Mouse (Mus musculus) embryo, embryonic 11.5 days (tissue): Measurements from ENCODE around the gene Ncoa1.
"Not testable (repeated sequence)": the region's sequence is repeated elsewhere in the genome, so short reads cannot be mapped to it uniquely, and the experiment has no call there.

Experiments
- DNase-seq: peaks from one replicate; pipeline ENCODE4 v3.0.0-alpha.2; 2012; ENCODE audit warnings: low read depth, low spot score

Gene Ncoa1

DNA sequence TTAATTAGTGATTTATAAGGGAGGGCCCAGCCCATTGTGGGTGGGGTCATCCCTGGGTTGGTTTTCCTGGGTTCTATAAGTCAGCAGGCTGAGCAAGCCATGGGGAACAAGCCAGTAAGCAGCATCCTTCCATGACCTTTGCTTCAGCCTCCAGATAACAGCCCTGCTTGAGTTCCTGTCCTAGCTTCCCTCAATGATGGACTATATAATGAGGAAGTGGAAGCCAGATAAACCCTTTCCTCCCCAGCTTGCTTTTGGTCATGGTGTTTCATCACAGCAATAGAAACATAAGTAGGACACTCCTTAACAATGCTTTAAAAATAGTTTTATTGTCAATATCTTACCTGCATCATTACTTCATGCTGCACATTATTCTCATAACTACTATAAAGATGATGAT, 163.2 kb downstream of the Ncoa1 start:
- no peak for DNase-seq

DNA sequence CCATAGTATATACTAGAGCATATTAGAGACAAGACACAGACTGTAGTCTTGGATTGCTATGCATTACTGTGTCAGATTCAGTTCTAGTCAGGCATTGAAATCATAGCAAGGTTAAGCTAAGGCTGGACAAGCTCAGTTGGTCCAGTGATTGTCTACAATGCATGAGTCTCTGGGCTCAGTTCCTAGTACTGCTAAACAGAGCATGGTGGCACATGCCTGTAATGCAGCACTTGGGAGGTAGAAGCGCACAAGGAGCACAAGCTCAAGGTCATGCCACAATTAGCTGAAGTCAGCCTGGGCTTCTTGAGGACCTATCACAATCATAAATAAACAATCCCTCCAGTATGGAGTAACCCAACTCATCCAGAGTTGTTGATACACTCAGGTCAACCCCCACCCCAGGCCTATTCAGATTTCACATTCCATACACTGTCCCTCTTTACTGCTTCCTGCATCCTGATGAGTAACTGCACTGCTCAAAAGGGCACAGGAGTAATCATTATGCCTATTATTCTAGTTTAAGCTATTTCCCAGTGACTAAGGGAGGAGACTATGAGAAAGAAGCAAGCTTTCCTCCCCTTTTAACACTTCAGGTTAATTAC, 170.2 kb downstream of the Ncoa1 start:
- no peak for DNase-seq

DNA sequence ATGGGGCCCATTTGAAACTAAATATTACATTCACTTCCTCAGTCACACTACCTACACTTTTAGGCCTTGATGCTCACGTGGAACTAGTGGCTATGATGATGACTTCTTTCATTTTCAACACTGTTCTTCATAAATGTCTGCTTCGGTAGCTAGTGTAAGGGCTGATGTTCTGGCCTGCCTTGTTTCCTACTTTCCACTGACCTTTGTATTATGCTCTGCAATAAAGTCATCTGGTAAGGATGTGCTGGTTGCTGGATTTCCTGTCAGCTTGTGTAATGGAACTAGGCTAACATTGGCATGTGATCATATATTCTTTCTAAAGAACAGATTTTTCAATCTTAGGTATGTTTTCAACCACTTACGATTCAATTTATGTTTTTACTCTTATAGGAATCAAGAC, 177.7 kb downstream of the Ncoa1 start:
- no peak for DNase-seq

DNA sequence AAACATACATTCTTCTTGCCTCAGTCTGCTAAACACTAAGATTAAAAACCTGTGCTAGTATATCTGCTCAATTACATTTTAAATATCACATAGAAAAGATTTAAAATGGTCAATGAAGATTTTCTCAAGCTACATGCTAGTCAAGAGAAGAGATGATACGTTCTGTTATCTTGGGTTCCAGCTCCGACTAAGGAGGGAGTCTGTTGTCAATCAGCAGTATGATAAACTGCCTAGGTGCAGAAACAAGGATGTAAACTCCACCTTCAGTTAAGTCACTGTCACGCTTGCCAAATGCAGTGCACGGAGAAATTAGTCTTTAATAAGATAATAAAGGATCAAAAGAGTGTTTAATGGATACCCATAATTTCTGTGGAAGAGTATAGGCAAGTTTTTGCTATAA, 178.4 kb downstream of the Ncoa1 start:
- DNase-seq, result no peak

DNA sequence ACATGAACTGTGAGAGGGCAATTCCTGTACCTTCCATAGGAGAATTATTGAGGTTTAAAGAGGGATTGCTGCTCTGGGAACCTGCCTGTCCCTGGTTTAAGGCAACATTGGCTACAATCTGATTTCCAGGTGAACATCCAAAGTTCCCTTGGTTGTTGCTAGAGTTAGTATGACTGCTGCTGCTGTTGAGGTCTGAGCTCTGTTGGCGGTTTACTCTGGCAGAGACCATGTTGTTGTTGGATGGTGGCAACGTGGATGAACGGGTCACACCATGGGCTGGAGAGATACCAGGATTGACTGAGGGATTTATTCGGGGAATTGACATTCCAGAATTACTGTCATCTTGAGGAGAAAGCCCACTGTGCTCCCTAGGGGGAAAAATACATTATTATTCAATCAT, 181.1 kb downstream of the Ncoa1 start:
- DNase-seq, result no peak

DNA sequence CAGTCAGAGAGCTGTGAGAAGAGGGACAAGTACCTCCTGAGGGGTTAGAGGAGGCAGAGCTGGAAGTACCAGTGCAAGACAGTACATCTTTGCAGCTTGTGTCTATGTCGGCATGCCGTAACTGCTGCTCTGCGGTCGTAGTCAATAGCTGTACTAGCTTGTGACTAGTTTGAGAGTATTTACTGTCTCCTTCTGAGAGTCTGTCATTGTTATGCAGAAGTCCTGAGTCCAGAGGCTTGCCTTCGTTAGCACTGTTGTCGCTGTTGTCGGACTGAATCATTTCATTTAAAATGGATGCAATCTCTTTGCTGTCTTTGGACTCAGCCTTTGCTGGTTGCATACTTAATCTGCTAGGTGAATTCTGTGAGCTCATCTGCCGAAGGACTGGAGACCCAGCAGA, 181.7 kb downstream of the Ncoa1 start:
- DNase-seq, result no peak

DNA sequence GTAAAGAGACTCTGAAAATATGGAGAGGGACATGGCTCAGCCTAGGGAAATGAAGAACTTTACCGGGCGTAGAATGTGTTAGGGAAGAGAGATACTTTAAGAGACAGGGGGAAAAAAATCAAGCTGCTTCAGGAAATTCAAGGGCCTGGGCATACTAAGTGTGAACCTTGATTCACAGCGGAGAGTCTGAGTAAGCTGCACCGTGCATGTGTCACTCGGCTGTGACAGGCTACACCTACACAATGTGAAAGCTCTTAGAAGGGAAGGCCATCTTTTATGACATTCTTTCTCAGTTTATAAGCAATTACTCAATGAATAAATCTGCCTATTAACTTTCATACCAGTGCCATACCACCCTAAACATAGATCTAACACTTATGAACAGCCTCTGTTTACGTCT, 183.2 kb downstream of the Ncoa1 start:
- DNase-seq, result no peak

DNA sequence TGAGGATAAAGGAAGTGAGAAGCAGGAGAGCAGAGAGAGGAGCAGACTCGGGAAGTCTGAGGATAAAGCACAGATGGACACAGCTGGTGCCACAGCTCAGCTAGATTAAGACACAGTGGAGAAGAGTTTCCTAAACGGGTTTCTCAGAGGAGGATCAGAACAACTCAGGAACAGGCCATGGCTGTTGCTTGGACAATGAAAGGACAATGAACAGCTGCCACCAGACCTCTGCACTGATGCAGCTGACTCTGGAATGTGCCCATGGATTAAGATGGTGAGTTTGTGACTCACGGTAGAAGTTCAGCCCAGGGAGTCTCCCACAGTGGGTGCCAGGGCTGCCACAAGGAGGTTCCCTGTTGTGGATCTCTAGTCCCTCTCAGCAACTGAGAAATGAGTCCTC, 191.8 kb downstream of the Ncoa1 start:
- no peak for DNase-seq

DNA sequence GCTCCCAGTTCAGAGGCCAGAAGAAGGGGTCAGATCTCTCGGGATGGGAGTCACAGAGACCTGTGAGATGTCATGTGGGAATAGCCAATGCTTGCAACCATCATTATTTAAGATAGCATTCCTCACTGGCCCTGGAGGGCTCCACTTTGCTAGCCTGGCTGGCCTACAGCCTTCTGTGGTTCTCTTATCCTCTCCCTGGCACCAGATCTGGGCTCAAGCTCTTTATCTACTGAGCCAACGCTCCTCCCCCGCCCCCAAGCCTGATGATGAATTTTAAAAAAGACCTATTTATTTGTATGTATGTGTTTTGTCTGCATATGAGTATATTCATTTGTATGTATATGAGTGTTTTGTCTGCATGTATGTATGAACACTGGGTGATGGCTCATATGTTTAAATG, 197.1 kb downstream of the Ncoa1 start:
- no peak for DNase-seq

DNA sequence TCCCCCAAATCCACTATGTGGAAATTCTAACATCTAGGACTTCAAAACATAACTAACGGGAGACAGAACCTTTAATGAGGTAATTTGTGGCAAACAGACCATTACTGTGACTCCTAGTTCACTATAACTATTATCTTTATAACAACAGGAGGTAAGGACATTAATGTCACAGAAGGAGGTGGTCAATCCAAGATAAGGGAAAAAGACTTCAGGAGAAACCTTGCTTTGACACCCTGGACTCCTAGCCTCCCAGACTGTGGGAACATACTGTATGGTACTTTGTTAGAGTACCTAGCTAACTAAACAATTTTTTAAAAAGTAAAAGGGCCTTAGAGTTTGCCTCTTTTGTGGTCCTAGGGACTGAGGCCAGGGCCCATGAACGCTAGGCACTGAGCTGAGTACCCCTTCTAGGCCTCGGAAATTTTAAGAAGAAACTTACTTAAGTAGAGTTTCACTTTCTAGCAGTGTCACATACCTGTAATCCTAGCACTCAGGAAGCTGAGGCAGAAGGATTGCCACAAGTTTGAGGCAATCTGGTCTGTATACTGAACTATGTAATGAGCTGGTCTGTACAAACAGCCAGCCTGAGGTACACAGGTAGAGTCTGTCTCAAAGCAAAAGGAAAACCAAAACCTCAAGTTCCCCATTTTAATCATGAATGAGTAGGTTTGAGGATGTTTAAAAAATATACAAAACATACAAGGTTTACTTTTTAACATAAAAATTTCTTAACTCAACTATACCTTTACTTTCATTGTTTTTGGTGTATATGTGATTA, 197.8 kb downstream of the Ncoa1 start:
- DNase-seq, result no peak

DNA sequence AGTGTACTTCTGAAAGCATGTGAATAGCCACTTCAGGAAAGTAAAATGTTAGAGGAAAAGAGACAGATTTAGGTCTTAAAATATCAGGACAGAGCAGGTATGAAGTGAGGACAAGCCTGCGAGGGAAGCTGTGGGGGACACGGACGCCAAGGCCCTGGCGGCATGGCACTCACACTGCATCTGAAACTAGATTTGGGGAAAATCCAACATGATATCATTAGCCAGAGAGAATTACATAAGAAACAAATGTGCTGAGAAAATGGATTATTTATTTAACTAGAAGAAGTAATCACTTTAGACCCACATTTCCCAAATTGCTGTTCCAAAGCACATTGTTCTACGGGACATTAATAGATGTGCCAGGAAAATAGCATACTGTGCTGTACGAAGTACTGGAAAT, 205.9 kb downstream of the Ncoa1 start:
- DNase-seq, result no peak

DNA sequence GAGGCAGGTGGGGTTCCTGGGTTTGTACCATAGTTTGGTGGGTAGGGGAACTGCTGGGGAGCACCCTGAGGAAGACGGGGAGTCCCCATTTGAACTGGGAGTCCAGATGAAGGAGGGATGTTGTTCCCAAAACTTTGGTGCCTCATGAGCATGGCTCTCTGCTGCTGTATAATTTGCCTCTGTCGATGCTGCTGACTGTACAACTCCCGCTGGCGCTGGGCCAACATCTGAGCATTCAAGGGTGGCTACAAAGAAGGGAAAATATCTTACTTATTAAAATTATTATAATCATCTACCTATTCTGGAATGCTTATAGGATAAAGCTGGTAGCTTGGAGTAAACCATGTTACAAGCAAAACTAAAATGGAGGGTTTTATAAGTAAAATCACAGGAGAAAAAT, 209.2 kb downstream of the Ncoa1 start:
- no peak for DNase-seq

DNA sequence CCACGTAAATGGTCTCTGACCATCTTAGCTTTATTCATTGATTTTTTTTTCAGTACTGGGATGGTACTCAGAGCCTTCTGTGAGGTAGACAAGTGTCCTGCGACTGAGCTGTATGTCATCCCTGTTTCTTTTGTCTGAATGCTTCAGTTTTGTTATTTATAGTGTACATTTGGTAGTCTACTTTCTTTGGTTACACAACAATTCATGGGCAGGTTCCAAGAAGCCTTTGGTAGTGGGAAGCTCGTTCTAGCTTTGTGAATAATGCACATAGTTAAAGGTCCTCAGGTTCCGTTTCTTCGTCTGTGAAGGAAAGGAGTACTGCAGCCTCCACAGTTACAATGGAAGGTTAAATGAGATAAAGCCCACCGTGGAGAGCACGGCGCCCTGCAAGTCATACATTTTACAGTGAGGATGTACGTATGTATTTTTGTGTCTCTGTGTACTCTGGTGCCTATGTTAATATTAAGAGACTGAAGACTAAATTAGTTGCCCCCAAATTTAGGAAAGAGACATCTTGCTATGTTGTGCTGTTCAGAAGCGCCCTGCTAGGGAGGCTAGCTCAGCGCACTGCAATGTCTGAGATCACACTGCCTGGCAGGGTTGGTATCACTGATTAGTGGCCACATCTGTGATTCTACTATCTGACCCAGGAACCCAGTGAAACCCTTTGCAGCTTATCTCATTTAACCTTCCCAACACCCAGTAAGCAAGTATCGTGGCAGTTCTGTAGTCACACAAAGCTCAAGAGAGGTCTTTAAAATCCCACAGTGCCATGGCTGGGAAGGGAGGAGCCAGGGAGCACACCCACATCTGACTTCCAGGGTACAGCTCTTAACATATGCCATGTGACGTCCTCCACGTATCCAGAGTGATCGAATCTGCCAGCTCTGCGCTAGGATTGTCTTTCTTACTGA, 224.0 kb downstream of the Ncoa1 start:
- DNase-seq, result no peak

DNA sequence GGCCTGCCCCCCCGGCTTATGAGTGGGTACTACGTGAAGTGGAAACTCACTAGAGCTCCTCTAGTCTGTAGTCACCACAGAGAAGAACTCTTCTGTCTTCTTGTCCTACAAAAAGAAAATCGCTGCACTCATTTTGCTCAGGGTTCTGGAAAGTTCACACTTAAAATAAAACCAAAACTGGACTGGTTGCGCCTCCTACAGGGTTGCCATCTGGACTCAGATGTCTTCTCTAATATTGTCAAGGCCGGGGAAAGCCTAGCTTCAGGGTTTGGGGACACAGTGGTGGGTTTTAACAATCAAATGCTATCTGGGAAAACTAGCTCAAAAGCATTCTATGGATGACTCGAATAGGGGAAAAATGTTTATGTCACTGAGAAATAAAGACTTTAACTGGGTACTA, 227.2 kb downstream of the Ncoa1 start:
- DNase-seq, result no peak

DNA sequence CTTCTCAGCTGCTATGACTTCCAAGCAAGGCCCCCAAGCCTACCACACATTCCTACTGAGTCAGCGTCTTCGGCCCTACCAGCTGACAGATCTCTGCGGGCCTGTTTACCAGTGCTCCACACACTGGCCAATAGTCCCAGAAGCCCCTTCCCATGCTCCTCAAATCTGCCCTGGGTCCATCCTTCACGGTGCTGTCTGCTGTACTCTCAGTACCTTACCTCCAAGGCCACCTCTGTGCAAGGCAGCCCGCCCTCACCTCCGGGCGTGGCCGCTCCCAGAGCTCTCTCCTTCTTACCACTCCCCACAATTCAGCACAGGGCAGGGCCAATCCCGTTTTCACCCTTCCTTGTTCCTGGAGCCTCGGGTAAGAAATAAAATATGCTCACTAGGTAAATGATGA, 231.2 kb downstream of the Ncoa1 start:
- no peak for DNase-seq

DNA sequence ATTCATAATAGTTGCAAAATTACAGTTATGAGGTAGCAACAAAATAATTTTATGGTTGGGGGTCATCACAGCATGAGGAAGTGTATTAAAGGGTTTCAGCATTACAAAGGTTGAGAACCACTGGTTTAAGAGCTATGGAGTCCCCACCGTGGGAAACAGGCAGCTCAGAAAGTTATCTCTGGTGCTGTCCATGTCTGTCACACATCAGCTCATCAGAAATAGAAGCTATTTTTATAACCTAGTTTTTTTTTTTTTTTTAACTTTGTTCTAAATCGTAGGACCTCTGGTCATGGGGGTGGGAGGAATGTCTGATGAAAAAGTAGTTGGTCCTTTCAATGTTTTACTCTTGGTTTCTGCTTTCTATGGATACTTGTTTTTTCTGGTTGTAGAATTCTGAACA, 233.2 kb downstream of the Ncoa1 start:
- DNase-seq, result no peak

DNA sequence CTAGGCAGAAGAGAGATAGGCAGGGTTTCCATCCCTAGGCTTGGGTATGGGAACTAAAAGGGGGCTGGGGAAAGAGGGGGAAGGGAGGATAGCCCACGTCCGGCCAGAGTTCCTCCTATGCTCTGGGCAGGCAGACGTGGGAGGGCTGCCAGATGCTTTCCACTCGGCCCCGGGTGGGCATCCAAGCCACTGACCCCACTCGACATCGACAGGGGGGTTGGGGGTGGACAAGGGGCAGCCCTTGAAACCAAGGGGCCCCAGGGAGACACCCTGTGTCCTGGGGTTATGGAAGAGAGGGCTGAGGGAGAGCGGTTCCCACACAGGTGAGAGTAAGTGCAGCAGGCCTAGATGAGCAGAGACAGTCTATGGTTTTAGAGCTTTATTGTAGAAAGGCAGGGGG, 236.7 kb downstream of the Ncoa1 start:
- DNase-seq, result not testable (repeated sequence)

DNA sequence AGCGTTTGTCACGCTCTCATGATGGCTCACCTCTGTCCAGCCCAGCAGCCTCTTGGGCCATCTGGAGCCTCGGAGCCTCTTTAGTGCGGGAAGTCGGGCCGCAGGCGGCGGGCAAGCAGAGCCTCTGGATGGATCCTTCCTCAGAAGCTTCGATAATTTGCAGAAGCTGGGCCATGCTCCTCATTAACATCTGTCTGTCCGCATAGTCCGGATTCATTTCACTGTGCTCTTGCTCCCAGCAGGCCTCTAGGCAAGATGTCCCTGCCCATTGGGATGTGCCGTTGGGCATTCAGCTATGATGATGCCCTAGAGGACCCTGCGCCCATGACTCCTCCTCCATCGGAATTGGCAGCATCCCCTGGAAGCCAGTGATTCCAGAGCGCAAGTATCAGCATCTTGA, 239.5 kb downstream of the Ncoa1 start:
- no peak for DNase-seq

DNA sequence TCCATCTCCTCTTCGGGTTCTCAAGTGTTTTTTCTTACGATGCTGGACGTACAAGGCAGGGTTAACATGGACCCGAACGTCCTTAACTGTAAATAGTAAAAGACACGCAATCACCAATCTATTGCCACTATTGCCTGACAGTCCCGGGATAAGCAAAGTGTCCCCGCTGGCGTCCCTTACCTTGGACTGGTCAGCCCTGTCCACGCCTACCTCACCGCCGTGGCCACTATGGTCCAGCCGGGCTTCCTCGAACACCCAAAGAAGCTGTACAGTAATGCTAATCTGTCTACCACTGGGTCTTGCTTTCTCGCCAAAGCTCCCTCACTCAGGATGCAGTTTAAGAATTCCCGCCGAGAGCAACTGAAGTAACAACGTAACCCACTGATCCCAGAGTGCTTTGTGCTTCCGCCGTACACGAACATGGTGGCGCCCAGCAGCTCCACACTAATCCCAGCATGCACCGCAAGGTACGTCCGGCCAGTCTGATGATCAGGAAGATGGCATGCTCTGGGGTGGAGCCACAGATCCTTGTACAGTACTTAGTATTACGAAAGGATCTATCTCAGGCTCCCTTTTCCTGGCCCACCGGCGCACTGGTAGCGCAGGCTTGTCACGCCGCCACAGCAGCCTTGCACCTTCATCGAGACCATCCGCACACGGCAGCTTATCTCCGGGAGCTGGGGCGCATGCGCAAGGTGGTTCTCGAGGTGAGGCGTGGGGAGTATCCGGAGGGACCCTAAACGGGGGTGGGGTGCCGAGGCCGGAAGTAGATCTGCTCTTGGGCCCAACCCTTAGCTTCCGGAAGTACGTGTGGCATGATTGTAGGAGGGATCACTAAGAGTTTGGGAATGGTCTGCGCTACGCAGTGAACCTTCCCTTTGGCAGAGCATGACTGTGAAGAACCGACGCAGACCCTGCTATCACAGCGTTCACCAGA, 243.1 kb downstream of the Ncoa1 start, which contains the start of the genes Ptrhd1 and Cenpo:
TSS of gene Ptrhd1 (plus strand) at position 456 of the 937 bp plus-strand sequence.
TSS of gene Cenpo (minus strand) at position 723 of the 937 bp plus-strand sequence.
- peak; percentile 91 for DNase-seq

DNA sequence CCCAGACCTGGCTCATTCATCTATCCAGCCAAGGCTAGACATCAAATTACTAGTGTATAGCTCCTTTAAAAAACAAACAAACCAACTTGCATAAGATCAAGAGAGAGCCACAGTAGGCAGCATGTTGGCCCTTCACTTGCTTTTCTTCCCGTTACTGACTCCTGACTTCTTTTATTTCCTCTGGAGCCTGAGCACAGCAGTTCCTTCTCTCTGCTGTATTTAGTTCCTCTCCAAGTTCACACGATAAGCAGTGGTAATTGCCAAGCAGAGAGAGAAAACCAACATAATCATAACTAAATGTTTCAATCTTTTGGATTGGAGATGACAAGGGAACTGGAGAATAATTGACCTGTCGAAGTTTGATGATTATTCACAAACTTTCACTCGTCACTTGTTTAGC, 244.2 kb downstream of the Ncoa1 start:
- no peak for DNase-seq

DNA sequence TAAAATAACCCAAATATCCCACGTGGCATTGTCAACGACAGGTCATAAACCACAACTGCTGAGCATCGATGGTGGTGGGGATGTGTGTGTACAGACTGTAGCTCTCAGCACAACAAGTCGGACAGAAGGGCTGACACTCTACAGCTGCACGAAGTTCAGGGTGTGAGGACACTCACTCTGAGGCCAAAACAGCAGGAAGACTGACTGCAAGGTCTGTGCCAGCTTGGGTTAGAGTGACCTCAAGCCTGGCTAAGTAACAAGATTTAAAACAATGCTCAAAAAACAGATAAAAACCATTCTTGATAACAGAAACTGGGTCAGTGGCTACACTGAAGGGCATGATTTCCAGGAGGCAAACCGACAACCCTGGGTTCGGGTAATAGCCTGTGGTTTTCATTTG, 246.8 kb downstream of the Ncoa1 start:
- DNase-seq, result no peak
